Mouse (Mus musculus) liver, postnatal 0 days (tissue): ENCODE results near the gene Rgmb.
A peak's percentile ranks its signal among the peaks of the same experiment; 100 is the strongest.

Experiments
- CTCF ChIP-seq: sonication (generic); IDR thresholded peaks from 2 replicates; pipeline ENCODE4 v1.5.1; 2016; ENCODE audit warnings: antibody characterized with exemption, low read depth
- EP300 ChIP-seq: IDR thresholded peaks from 2 replicates; pipeline ENCODE4 v1.6.1; 2016; ENCODE audit warnings: antibody characterized with exemption, low read depth, mild to moderate bottlenecking

DNA sequence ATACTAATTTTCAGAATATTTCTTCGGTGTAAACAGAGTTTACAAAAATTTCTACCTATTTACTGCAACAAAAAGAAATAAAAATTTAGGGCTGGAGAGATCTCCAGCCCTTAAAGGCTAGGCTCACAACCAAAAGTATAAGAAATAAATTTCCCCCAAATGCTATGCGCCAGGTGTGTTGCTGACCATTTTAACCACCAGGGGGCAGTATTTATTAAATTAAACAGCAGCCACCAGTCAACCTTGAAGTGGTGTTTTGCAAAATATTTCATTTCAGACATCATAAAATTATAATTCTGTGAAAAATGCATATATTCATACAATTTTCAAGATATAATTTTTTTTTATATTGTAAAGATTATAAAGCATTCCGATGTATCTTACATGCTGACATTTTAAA is 43.8 kb downstream of the Rgmb start:
- peak; percentile 62 for TF ChIP-seq CTCF
- TF ChIP-seq EP300, result no peak
